Mouse (Mus musculus) olfactory bulb, adult 2 months (tissue): ENCODE measurements around the gene Pnma1.

Source experiments
- CTCF ChIP-seq: fragments of 200-500 bp; IDR thresholded peaks from 2 replicates; pipeline ENCODE4 v1.5.1; 2012; ENCODE audit warnings: low read depth, mild to moderate bottlenecking, low read length, moderate library complexity; ENCODE audit not compliant: insufficient read depth
- POLR2A ChIP-seq: fragments of 200-500 bp; IDR thresholded peaks from 2 replicates; pipeline ENCODE4 v1.6.1; 2012; ENCODE audit warnings: mild to moderate bottlenecking, low read depth, low read length, moderate library complexity; ENCODE audit not compliant: insufficient read depth

DNA sequence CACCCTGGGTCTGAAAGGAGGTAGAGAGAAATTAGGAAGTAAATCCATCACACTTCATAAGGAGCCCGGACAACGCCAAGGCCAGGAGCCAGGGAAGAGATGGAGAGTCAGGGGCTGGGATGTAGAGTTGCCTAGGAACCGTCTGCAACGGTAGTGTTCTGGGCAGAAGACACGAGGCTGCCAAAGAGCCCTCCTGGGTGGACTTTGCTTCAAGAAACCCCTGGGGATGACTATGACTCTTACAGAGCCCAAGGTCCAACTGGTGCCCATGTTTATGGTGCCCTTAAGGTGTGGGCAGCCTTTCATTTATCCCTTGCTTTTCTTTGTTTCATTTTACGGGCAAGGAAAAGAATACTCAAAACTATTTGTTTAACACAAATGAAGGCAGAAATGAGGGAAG lies 33.7 kb upstream of the Pnma1 start:
- TF ChIP-seq CTCF (no peak), POLR2A (no peak)
